Mouse (Mus musculus): ENCODE results near the gene Olfr1371.
A peak's percentile ranks its signal among the peaks of the same experiment; 100 is the strongest.
"Not testable (repeated sequence)": the region's sequence is repeated elsewhere in the genome, so short reads cannot be mapped to it uniquely, and the experiment has no call there.

Gene Olfr1371

DNA sequence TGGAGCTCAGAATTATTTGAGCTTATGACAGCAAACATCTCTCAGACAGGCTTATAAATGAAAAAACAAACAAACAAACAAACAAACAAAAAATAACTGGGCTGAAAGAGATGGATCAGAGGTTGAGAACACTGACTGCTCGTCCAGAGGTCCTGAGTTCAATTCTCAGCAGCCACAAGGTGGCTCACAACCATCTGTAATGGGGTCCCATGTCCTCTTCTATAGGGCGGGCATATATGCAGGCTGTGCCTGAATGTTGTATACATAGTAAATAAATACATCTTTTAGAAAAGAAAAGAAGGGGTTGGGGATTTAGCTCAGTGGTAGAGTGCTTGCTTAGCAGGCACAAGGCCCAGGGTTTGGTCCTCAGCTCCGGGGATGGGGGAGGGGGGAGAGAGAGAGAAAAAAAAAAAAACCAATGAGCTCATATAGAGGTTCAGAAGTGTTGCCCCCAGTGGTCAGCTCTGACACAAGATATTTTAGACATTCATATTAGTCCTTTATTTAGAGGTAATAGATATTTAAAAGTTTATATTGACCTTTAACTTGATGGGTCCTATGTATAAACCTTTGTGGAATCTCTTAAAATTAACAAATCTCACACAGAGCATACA is 12.3 kb upstream of the Olfr1371 start:
- no peak for DNase-seq (ENCODE audit: low spot score in 2 of 2)

GRCm38 (mm10) chr11:52223968-52224682 is 10.3 kb upstream of the Olfr1371 start:
- no peak for DNase-seq (ENCODE audit: low spot score in 2 of 2)

- no peak for DNase-seq (ENCODE audit: low spot score in 2 of 2)
These were observed 9.1 kb upstream of the Olfr1371 start for GRCm38 (mm10) chr11:52222891-52223290.

DNA sequence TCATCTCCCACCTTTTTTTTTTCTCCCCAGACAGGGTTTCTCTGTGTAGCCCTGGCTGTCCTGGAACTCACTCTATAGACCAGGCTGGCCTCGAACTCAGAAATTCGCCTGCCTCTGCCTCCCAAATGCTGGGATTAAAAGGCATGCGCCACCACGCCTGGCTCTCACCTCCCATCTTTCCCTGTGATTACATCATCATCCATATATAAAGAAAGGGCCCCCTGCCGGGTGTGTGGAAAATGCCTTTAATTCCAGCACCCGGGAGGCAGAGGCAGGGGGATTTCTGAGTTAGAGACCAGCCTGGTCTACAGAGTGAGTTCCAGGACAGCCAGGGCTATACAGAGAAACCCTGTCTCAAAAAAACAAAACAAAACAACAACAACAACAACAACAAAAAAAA is 8.1 kb upstream of the Olfr1371 start:
- DNase-seq (ENCODE audit: low spot score in 2 of 2), result not testable (repeated sequence)

GRCm38 (mm10) chr11:52220282-52220681 is 6.5 kb upstream of the Olfr1371 start:
- no peak for DNase-seq (ENCODE audit: low spot score in 2 of 2)

GRCm38 (mm10) chr11:52196496-52197023 is 17.2 kb downstream of the Olfr1371 start:
- DNase-seq (ENCODE audit: low spot score in 2 of 2), result not testable (repeated sequence)

GRCm38 (mm10) chr11:52180651-52181050 is 33.1 kb downstream of the Olfr1371 start:
- not testable (repeated sequence) for DNase-seq (ENCODE audit: low spot score in 2 of 2)

- DNase-seq (ENCODE audit: low spot score in 2 of 2), result not testable (repeated sequence)
These were observed 33.9 kb downstream of the Olfr1371 start for GRCm38 (mm10) chr11:52179897-52180296.

- DNase-seq (ENCODE audit: low spot score in 2 of 2), result no peak
These were observed 45.3 kb downstream of the Olfr1371 start for GRCm38 (mm10) chr11:52168461-52168860.

DNA sequence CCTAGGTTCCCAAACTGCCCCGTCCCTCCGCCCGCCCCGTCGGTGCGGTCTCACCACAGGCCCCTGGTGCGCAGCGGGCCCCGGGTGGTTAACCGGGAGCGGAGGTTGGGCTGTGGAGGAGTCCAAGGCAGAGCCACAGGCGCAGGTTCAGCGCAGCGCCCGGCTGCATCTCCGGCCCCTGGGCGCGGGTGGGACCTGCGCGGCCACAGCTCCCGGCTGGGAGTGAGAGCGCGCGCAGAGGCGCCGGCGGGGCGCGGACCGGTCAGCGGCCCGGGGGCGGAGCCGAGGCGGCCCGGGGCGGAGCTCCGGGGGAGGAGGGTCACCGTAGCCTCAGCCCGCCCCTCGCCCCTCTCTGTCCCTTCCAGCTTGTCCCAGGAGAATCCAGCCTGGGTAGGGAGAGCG is 45.9 kb downstream of the Olfr1371 start:
- DNase-seq (ENCODE audit: low spot score in 2 of 2), result not testable (repeated sequence)

GRCm38 (mm10) chr11:52167126-52167525 is 46.7 kb downstream of the Olfr1371 start:
- peak; percentile 25 to 29 for DNase-seq (ENCODE audit: low spot score in 2 of 2)

- DNase-seq (ENCODE audit: low spot score in 2 of 2), result peak; percentile 55 to 71
These were observed 49.9 kb downstream of the Olfr1371 start for GRCm38 (mm10) chr11:52163926-52164325.
